Mouse (Mus musculus) left cerebral cortex, adult 2 months (tissue): Measurements from ENCODE around the gene Pnck. TPM values are rescaled to one million over a fixed set of nuclear protein-coding genes. Genes with fewer than 3 reads are reported as not detected.

ENCODE experiments used
- DNase-seq, 2 experiments: peaks; one replicate each; pipeline ENCODE4 v3.0.0; 2021 to 2022; ENCODE audit warnings: low spot score in 2 of 2, mixed read lengths in 1 of 2; ENCODE audit errors: extremely low spot score in 1 of 2
- H3K27ac ChIP-seq: fragments of 200-600 bp; 2 replicates; pipeline ENCODE4 v1.8.1; 2022
- H3K4me3 ChIP-seq: fragments of 200-600 bp; 2 replicates; pipeline ENCODE4 v1.8.1; 2022
- CTCF ChIP-seq: fragments of 200-600 bp; IDR thresholded peaks from 2 replicates; pipeline ENCODE4 v1.8.1; 2022; ENCODE audit warnings: antibody characterized with exemption, mild to moderate bottlenecking, moderate library complexity
- intact Hi-C: fragments of 180-260 bp; cut with DNase I; formaldehyde crosslinking; loops from one replicate; pipeline ENCODE4 v1.15.1; 2025
- long read RNA-seq, 2 experiments: library from polyadenylated mRNA; stranded (forward); transcript quantifications; one replicate each; pipeline ENCODE4 v2.0.0; 2021; ENCODE audit warnings: borderline mapping rate in 2 of 2
- total RNA-seq, 2 experiments: library from RNA; stranded (reverse); gene quantifications; 2 replicates each; pipeline ENCODE4 v1.2.3; 2021

Pnck gene
- total RNA-seq, result 10 to 100 TPM; 93.4 to 98.8 TPM
- long read RNA-seq, experiment 1, transcript Pnck-203 (12 exons, 1,492 nt), result minor isoform, 8 of 62 reads
- long read RNA-seq, experiment 1, transcript Pnck-202 (12 exons, 1,532 nt), result major isoform, 20 of 62 reads
- long read RNA-seq, experiment 1, transcript Pnck-201 (12 exons, 1,536 nt), result minor isoform, 6 of 62 reads
- long read RNA-seq, experiment 1, partial matches to known transcripts, result 8 of 62 reads
- long read RNA-seq, experiment 1, other reads (novel, unspliced or antisense), result 20 of 62 reads
- long read RNA-seq, experiment 2, transcript Pnck-202 (12 exons, 1,532 nt), result major isoform, 32 of 62 reads
- long read RNA-seq, experiment 2, partial matches to known transcripts, result 6 of 62 reads
- long read RNA-seq, experiment 2, other reads (novel, unspliced or antisense), result 17 of 62 reads

DNA sequence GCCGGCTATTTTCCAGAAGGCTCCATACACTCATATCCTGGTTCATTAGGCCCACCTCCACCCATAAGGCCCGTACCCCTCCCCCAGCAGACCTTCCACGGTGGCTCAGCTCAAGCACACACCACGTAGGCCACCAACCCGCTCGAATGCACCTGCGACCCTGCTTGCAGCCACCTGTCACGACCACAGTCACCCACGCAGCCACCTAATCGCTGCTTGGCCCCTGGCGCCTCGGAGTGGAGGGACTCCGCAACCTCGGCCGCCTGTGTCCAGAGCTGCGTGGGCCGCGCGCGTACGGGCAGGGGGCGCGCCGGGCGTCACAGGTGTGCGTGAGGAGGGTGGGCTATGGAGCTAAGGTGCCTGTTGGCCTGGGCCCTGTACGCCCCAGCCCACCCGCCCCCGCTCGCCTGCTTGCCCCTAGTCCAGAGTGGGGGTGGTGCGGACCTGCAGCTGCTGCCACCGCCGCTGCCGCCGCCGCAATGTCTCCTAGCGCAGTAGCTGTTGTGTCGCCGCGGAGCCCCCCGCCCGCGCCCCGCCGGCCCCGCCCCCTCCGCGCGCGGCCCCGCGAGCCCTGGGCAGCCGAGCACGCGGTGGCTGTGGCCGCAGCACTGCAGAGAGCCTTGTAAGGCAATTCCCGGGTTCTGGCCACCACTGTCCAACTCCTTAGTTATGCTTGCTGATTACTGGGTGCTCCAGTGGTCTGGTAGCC is at the start of gene Pnck:
Gene Pnck (minus strand): TSS at position 543 of the 709 bp plus-strand sequence.
- no peak for TF ChIP-seq CTCF
- intact Hi-C loops, result loop anchor here (10.0 kb wide), 1 partner anchor 435 kb away; the partner anchor contains the start of gene F8a
- Histone ChIP-seq H3K27ac (peak within 1 kb of the TSS; percentile 88), H3K4me3 (peak within 1 kb of the TSS; percentile 44)
- DNase-seq, result no peak

DNA sequence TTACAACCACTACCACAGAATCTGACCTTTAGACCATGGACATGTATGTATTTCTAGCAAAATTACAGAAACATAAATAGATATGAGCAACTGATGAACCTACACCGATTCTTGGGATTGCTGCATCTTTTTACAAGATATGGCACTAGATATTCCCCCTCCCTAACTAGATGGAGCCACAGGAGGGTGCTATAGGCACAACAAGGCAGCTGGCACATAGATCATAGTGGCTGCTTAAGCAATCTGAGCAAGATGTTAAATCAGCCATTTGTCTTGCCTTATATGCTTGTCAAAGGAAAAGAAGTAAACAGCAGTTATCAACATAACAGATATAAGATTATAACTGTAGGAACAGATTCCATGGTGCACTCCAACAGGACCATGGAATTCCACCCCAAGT is 40.6 kb upstream of the Pnck start:
- no peak for DNase-seq
- Histone ChIP-seq H3K27ac (no peak overlapping the region), H3K4me3 (no peak overlapping the region)
- intact Hi-C loops, result loop anchor here (10.0 kb wide), 1 partner anchor 714 kb away; no protein-coding TSS in a partner anchor
- peak; percentile 31 for TF ChIP-seq CTCF

DNA sequence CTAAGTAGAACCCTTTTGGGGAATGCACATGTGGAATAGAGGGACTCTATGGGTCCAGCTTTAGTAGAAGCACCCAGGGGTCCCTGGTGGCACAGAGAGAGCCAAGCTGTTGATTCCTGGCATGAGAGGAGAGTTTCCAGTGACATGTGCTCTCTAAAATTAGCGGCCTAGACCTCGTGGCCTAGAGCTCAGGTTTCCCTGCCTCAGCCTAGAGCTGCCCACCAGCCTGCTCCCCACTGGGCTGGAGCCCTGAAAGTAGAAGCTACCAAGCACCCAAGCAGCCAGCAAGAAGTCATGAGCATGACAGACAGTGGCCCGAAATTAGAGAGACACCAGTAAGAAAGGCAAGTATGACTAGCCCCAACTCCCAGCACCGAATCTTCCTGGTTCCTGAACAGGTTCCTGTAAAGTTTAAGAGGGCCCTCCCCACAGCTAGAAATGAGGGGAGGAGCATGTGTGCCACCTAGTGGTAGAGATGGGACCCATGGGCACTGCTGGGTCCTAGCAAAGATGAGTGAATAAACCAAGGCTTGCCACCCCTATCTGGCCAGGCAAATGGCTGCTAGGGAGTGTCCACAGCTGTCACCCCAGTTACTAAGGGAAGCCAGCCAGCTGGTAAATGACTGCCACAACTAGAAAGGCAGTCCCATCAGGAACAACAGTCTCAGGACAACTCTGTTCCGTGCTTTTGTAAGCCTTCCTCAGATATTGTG is 31.2 kb upstream of the Pnck start:
- Histone ChIP-seq H3K27ac (no peak overlapping the region), H3K4me3 (no peak overlapping the region)
- intact Hi-C loops, result loop anchor here (1.0 to 10.0 kb wide), 3 partner anchors 19 to 684 kb away; no protein-coding TSS in a partner anchor
- peak; percentile 74 for TF ChIP-seq CTCF
- peak; percentile 27 to 43 for DNase-seq

DNA sequence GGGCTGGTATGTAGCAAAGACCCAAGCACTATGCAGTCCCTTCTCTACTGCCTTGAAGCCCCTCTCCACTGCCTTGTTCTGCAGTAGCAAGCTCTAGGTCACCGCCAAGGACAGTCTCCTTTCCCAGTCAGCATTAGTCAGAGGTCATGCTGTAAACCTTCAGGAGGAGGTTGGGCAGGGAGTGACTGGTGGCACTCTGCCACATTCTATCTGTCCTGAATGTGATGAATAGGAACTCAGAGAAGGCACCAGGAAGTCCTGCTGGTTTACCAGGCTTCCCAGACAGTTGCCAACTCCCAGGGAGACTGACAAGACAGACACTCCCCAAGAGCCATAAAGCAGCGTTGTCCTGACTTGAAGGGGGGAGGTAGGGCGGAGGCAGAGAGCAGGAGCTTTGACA is 25.7 kb upstream of the Pnck start:
- DNase-seq, result no peak
- Histone ChIP-seq H3K27ac (no peak overlapping the region), H3K4me3 (no peak overlapping the region)
- TF ChIP-seq CTCF, result no peak
- intact Hi-C loops, result no loop called here

DNA sequence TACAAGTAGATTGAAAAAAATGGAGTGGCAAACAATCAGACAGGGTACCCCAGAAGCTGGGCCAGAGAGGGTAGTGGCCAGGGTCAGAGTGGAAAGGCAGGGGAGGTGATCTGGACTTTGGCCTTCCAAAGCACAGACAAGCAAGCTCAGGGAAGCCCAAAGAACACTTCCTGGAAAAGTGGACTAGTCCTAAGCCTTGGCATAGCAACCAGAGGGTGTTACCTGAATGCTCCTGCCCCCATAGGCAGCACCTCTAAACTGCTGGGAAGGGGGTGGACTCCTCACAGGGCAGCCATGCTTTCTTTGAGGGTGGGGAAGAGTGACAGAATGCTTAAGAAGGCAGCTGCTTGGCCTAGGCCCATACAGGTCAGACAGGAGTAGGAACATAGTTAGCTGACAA is 25.1 kb upstream of the Pnck start:
- TF ChIP-seq CTCF, result no peak
- intact Hi-C loops, result no loop called here
- Histone ChIP-seq H3K4me3 (no peak overlapping the region), H3K27ac (no peak overlapping the region)
- no peak for DNase-seq

DNA sequence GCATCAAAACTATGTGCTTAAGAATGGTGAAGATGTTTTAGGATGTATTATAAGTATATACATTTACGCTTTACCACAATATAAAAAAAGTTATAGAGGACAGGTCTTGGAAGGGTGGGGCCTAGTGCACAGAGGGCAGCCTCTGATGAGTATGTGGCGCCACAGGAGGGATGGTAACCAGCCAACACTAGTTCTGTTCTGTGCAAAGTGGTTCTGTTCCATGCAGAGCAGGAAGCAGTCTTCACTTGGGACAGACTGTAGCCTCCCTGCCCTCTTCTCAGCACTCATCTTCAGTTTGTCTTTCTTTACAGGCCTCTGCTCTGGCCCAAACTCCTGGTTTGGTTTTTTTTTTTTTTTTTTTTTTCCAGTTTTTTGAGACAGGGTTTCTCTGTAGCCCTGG is 24.2 kb upstream of the Pnck start:
- DNase-seq, result no peak
- H3K27ac ChIP-seq, result no peak overlapping the region
- no peak for TF ChIP-seq CTCF
- intact Hi-C loops, result no loop called here
- no peak overlapping the region for H3K4me3 ChIP-seq

DNA sequence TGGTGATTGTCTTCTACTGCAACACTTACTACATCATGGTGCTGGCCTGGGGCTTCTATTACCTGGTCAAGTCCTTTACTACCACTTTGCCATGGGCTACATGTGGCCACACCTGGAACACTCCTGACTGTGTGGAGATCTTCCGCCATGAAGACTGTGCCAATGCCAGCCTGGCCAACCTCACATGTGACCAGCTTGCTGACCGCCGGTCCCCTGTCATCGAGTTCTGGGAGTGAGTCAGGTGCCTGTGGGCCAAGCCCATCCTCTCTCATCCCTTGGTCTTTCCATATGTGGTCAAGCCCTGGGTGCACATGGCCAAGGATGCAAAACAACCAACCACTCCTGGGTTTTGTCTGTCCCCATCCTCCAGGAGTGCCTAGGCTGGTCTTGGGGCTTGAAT is 16.8 kb upstream of the Pnck start:
- H3K27ac ChIP-seq, result no peak overlapping the region
- H3K4me3 ChIP-seq, result no peak overlapping the region
- TF ChIP-seq CTCF, result no peak
- intact Hi-C loops, result no loop called here
- no peak for DNase-seq

DNA sequence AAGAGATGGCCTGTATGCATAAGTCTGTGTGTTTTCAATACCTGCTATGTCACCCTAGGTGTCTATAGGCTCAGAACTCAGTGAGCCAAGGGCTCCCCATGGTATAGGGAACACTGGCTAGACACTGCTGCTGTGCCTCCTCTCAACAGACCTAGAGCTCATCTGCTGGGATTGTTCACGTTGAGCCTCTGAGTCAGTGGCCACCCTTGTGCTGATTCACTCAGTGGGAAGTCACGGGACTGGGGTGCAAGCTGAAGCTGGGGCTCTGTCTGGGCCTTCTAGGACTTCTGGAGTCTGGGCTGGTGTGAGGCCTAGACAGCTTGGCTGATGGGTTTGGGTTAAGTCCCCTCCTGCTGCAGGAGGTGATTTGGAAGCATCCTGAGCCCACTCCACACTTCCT is 15.3 kb upstream of the Pnck start:
- Histone ChIP-seq H3K4me3 (peak overlapping the region; percentile 72), H3K27ac (peak overlapping the region; percentile 41)
- TF ChIP-seq CTCF, result no peak
- DNase-seq, result peak in 1 of 2 experiments; percentile 25
- intact Hi-C loops, result no loop called here

DNA sequence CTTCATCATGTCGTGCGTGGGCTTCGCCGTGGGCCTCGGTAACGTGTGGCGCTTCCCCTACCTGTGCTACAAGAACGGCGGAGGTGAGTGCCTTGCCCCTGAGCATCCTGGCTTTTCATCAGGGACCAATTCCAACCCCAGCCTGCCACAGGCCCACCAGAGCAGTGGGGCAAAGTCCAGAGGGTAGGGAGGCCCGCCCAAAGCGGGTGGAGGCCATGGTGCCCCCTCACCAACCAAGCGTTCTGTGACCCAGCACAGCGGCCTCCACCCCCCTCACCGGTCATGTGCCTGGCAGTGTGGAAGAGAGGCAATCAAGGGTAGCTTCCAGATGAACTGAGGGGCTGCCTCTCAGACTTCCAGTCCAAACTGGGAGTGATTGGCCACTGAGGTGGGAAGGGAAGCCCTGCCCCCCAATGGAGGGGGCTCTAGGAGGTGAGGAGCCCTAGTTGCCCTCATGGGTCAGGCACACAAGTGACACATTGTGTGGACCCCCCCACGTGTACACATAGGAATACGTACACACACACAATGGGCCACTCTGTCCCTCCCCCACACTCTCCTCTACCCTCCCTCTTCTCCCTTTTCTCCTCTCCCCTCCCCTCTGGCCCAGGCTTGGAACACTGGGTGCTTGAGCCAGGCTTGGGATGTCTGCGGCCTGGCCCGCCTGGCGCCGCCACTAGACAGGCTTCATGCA is 14.2 kb upstream of the Pnck start:
- Histone ChIP-seq H3K4me3 (peak overlapping the region; percentile 72), H3K27ac (peak overlapping the region; percentile 94)
- peak in 1 of 2 experiments; percentile 17 for DNase-seq
- TF ChIP-seq CTCF, result no peak
- intact Hi-C loops, result no loop called here

DNA sequence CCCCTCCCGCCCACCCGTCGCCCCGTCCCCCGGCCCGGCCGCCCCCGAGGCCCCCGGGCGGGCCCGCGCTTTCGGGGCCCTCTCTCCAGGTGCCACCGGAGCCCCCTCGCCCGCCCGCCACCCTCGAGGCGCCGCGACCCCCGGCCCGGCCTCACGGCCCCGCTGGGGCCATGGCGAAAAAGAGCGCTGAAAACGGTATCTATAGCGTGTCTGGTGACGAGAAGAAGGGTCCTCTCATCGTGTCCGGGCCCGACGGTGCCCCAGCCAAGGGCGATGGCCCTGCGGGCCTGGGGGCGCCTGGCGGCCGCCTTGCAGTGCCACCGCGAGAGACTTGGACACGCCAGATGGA is 13.7 kb upstream of the Pnck start:
- DNase-seq, result no peak
- TF ChIP-seq CTCF, result no peak
- H3K27ac ChIP-seq, result peak overlapping the region; percentile 94
- intact Hi-C loops, result no loop called here
- H3K4me3 ChIP-seq, result peak overlapping the region; percentile 72

DNA sequence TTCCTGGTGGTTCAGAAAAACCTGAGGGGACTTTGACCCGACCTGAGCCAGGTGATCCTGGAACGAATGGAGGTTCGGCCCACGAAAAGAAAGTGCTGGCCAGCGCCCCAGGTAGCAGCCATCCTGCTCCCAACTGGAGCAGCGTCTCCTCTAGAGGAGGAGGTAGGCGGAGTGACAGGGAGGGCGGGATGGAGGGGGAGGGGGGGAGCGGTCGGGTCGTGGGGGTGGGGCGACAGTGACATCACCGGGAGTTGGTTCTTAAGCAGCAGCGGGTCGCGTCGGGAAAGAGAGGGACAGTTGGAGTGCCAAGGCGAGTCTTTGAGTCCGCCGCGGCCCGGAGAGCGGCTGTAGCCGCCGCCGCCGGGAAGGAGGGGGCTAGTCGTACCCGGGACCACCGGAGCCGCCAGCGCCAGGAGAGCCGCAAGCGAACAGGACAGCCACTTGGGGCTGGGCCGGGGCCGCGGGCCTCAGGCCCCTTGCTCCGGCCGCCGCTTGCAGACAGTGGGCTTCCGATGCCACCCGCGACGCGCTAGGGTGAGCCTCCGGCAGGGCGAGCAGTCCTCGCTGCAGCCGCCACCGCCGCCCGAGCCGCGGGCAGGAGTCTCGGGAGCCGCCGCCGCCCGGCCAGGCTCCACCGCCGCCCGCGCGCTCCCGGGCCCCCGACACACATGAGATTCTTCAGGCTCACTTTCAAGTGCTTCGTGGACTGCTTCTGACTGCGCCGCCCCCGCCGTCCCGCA is 13.1 kb upstream of the Pnck start, which contains the start of gene Slc6a8:
Gene Slc6a8 (plus strand): TSS at position 272 of the 740 bp plus-strand sequence.
- intact Hi-C loops, result loop anchor here (1.0 kb wide), 1 partner anchor 18 kb away; no protein-coding TSS in a partner anchor
- peak within 1 kb of the TSS; percentile 94 for H3K27ac ChIP-seq
- no peak for TF ChIP-seq CTCF
- peak within 1 kb of the TSS; percentile 72 for H3K4me3 ChIP-seq
- peak; percentile 52 to 55 for DNase-seq
